Mouse (Mus musculus) B cell, adult 2 months (primary cell): ENCODE results near the gene Card6.
"Not testable (repeated sequence)": the region's sequence is repeated elsewhere in the genome, so short reads cannot be mapped to it uniquely, and the experiment has no call there.

ENCODE experiments used
- DNase-seq, 2 experiments: peaks; one replicate each; pipeline ENCODE4 v3.0.0; 2022

The Card6 gene

DNA sequence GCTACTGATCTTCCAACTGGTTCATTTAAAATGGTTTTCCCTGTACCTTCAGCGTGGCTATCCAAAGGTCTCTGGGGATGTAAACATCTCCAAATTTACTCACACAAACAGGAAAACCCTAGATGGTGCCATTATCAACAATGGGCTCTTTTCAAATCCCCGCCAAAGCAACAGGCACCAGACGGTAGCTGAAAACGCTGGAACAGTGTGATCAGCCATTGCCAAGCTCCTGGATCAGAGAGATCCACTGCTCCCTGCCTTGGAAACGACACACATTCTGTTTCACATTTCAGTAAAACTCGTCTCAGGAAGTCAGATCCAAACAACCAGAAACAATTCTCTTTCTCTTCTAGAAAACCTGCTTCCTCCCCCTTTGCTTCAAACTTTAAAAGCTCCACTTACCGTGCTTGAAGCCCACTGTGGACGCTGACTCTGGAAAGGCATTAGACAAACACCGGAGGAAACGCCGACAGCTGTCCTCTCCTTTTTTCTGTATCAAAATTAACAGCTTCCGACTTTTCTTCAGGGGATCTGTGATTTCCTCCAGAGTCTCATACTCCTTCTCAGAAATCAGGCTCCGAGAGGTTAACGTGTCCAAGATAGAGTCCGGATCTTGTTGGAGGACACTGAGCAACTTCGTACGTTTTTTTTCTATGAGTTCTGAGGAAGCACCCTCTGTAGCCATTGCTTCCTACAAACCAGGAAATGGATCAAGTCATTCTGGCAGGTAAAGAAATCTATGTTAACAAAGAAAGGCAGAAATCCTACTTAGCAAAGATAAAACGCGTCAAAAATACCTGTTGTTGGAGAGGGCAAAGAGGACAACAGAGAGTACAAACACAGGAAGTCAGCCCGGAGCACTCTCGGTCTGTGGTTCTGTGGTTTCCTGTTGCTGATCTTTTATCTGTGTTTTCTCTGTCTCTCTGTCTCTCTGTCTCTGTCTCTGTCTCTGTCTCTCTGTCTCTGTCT is at the start of gene Card6:
TSS of gene Card6 (minus strand) at position 854 of the 969 bp plus-strand sequence.
- DNase-seq: peak; percentile 66 to 71

DNA sequence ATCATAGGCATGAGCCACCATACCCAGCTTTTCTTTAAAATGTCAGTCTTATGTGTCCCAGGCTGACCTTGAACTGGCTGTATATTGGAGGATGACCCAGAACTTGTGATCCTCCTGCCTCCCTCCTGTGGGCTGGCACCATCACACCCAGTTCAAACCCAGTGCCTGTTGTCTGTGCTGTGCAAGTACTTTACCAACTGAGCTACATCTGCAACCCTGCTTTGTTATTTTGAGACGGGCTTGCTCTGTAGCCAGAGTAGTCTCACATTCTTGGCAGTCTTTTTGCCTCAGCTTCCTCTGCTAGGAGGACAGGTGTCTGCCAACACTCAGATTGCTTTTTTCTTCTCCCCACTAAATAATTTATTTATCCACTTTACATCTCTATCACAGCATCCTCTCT is 49.0 kb upstream of the Card6 start:
- no peak for DNase-seq

GRCm38 (mm10) chr15:5156355-5156754 is 48.0 kb upstream of the Card6 start:
- DNase-seq: no peak

DNA sequence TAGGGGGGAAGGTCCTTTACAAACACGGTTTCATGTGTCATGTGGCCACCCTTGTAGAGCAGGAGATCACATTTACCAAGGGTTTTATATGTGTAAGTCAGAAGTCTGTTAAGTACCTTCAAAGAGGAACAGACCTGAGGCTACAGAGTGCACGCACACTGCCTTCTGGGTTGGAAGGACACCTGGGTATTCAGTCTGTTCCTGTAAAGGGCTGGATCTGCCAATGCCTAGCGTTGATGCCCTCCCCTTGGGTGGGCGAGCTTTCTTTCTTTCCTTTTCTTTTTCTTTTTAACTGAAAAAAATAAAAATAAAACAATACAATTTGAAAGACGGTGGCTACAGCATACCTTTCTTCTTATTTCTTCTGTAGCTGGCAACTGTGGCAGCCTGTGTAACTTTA is 46.8 kb upstream of the Card6 start:
- no peak for DNase-seq

DNA sequence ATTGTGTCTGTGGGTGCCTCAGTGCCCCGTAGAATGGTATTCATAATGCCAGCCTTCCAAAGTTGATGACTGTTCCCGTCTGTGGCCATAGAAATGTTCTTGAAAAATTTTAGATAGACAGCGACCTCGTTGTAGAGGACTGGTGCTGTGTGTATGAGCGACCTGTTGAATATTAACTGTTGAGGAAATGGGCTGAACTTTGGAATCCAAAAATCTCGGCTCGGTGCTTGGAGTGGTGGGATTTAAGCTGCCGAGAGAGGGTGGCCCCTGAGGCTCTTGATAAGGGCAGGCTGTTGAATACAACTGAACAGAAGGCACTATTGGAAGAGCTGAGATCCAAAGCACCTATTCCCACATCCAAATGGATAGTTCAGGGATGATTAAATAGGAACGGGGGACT is 46.3 kb upstream of the Card6 start:
- DNase-seq: no peak

- no peak for DNase-seq
Observed at GRCm38 (mm10) chr15:5152171-5152570, 43.8 kb upstream of the Card6 start.

GRCm38 (mm10) chr15:5149187-5149586 is 40.8 kb upstream of the Card6 start:
- no peak for DNase-seq

DNA sequence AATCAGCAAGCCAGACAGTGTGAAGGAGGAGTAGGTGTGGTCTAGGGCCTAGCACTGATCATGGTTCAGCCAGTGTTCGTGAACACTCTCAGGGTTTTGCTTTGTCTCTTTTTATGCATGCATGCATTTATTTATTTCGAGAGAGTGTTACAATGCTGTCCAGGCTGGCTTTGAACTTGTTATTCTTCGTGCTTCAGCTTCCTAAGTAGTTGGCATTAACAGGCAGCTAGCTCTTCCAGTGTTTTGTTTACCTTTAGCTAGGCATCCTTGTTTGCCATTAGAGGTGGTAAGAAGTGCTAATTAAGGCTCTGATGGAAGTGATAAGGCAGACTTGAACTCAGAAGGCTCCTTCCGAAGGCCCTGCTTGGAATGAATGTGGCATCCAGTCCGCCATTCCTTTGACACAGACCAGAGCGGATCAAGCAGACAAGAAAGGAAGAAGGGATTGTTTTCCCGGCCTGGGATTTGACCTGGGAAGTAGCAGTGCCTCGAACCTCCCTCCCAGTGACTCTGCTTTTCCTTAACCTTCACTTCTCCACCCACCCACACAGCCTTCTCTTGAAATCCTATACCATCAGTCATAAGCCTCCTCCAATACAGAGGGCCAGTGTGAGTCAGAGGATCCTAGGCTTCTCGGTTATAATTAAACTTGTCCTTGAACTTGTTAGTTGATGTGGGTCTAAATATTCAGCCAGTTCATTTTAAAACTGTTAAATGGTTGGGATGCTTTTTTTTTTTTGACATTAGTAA is 37.0 kb upstream of the Card6 start:
- no peak for DNase-seq

GRCm38 (mm10) chr15:5144021-5144778 is 35.9 kb upstream of the Card6 start:
- peak; percentile 63 to 67 for DNase-seq

DNA sequence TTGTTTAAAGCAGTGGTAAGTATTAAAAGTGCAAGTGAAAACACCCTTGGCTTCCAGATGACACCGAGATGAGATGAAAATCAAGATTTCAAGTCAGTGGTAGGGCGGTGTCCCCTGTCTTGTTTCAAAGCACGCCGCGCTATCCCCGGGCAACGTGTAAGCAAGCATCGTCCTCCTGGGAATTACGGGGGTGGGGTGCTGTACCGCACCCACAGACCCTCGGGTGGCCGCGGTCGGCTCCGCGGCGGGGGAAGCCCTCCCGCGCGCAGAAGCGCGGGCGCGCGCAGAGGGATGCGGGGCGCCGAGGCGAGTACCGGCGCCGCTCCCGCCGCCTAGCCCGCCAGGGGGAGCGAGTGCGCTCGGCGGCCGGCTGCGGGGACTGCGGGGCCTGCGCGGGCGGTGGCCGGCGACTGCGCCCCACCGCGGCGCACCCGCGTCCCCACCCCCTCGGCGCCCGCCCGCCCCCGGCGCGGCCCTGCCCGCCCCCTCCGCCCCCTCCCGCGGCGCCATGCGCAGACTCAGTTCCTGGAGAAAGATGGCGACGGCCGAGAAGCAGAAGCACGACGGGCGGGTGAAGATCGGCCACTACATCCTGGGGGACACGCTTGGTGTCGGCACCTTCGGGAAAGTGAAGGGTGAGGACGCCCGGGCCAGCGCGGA is 35.2 kb upstream of the Card6 start, which contains the start of gene Prkaa1:
TSS of gene Prkaa1 (plus strand) at position 501 of the 660 bp plus-strand sequence.
- peak; percentile 71 to 81 for DNase-seq

- DNase-seq: no peak
Observed at GRCm38 (mm10) chr15:5142714-5143113, 34.4 kb upstream of the Card6 start.

DNA sequence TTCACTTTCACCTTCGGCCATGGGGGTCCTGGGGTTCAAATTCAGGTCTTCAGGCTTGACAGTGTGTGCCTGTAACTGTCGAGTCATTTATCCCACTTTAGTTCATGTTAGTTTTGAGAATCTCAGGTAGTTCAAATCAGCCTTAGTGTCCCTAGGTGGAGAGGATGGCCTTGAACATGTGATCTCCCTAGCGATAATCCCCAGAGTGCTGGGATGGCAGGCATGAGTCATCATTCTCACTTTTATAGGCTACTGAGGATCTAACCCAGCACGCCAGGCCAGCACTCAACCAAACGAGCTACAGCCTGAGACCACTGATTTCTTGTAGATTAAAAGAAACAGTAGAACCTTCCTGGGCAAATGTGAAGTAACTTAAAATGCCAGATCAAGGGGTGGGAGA is 33.7 kb upstream of the Card6 start:
- DNase-seq: no peak

- DNase-seq: no peak
Observed at GRCm38 (mm10) chr15:5140357-5140756, 32.0 kb upstream of the Card6 start.

GRCm38 (mm10) chr15:5139863-5140262 is 31.5 kb upstream of the Card6 start:
- DNase-seq: no peak

DNA sequence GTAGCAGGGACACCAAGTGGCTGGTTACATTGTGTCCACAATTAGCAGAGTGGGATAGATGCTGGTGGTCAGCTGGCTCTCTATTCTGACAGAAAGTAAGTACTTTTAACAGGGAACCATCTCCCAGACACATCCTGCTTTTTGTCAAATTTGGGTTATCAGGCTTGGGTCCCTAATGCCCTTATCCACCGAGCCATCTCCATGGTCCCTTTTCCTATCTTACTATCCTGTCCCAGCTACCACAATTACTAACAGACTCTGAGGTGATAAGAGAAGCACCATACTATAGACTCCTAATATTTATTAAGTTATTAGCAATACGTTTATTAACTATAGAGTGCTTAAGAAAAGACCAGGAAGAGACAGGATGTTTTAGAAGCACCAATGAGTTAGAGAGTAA is 31.0 kb upstream of the Card6 start:
- no peak for DNase-seq

DNA sequence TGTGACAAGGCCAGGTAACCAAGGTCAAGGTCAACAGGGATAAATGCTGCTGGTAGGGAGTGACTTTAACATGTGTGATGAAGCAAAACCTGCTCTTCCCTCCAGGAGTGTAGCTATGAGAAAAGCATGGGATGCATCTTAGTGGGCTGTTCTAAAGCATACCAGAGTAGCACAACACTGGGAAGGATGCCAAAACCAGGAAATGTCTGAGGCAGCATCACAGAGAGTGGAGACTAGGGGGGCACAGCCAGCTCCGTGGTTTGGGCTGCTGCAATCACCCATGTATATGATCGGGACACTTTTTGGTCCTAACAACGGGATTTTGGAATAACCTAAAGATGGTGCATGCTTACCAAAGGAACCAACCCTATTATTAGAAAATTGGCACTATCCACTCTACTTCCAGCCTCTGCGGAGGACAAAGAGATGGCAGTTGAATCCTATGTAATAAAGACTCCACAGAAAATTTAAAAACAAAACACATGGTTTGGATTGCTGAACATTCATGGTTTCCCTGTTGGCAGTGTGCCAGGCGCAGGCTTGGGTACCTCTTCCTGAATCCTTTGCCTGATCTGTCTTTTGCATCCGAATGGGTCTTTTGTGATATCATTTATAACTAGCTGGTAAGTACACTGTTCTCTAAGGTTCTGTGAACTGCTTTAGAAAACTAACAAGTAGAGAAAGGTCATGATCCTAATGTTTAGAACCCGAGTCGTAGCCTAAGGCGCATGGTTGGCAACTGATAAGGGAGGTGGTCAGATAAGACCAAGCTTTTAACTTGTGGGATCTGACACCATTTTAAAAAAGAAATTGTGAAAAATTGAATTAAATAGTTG is 29.9 kb upstream of the Card6 start:
- DNase-seq: no peak

- DNase-seq: no peak
Observed at GRCm38 (mm10) chr15:5134945-5135483, 26.7 kb upstream of the Card6 start.

GRCm38 (mm10) chr15:5134179-5134578 is 25.8 kb upstream of the Card6 start:
- no peak for DNase-seq

DNA sequence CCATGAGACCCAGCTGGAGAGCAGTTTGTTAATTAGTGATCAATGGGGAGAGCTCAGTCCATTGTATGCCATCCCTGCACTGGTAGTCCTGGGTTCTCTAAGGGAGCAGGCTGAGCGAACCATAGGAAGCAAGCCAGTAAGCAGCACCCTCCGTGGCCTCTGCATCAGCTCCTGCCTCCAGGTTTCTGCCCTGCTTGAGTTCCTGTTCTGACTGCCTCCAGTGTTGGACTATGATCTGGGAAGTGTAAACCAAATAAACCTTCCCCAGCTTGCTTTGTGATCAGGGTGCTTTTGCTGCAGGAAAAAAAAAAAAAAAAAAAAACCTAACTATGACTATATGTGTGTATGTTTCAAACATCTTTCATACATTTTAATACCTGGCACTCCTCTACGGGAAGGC is 25.0 kb upstream of the Card6 start:
- no peak for DNase-seq

- not testable (repeated sequence) for DNase-seq
Observed at GRCm38 (mm10) chr15:5130887-5131668, 22.7 kb upstream of the Card6 start.
